Mouse (Mus musculus) monocyte, adult 5-6 weeks (primary cell): ENCODE results near the gene Sept1. TPM values are rescaled to one million over a fixed set of nuclear protein-coding genes. Genes with fewer than 3 reads are reported as not detected.
A peak's percentile ranks its signal among the peaks of the same experiment; 100 is the strongest.

ENCODE experiments used
- ATAC-seq: fragments of 153-309, 156-312 bp; replicated peaks from 2 replicates; pipeline ENCODE4 v1.8.0; 2017; ENCODE audit warnings: mild to moderate bottlenecking; ENCODE audit not compliant: low TSS enrichment, insufficient number of reproducible peaks, severe bottlenecking, poor library complexity, low FRiP score
- total RNA-seq: library from RNA; stranded (forward); fragments of 200-1000, 200-491, 200-594 nt; gene quantifications from 3 replicates; pipeline ENCODE4 v1.2.3, GENCODE M21; 2017

The Sept1 gene
- 117 to 359 TPM (median 130 TPM) in 3 replicates for total RNA-seq

GRCm38 (mm10) chr7:127232622-127233367 is at the start of gene Sept1, which contains the start of gene Zfp553:
Gene Sept1 (minus strand): TSS chr7:127233130.
Gene Zfp553 (plus strand): TSS chr7:127233061.
- peak; percentile 41 for ATAC-seq

- ATAC-seq: no peak
Measured at GRCm38 (mm10) chr7:127282190-127282589, 49.3 kb upstream of the Sept1 start.

GRCm38 (mm10) chr7:127281114-127281513 is 48.2 kb upstream of the Sept1 start:
- ATAC-seq: no peak

- no peak for ATAC-seq
Measured at GRCm38 (mm10) chr7:127280092-127280491, 47.2 kb upstream of the Sept1 start.

- peak; percentile 51; the same call in 1 of the 2 replicates for ATAC-seq
Measured at GRCm38 (mm10) chr7:127278311-127278710, 45.4 kb upstream of the Sept1 start.

- no peak for ATAC-seq
Measured at GRCm38 (mm10) chr7:127276519-127276961, 43.6 kb upstream of the Sept1 start.

- peak; percentile 86 for ATAC-seq
Measured at GRCm38 (mm10) chr7:127273925-127274789, 41.2 kb upstream of the Sept1 start, which contains the start of gene Sephs2. Gene Sephs2 (minus strand): TSS chr7:127274055.

GRCm38 (mm10) chr7:127273118-127273923 is 40.4 kb upstream of the Sept1 start:
- no peak for ATAC-seq

- no peak for ATAC-seq
Measured at GRCm38 (mm10) chr7:127272566-127272965, 39.6 kb upstream of the Sept1 start.

- ATAC-seq: no peak
Measured at GRCm38 (mm10) chr7:127271093-127271492, 38.2 kb upstream of the Sept1 start.

GRCm38 (mm10) chr7:127270666-127271065 is 37.7 kb upstream of the Sept1 start:
- ATAC-seq: no peak

GRCm38 (mm10) chr7:127270256-127270655 is 37.3 kb upstream of the Sept1 start:
- ATAC-seq: peak; percentile 77

GRCm38 (mm10) chr7:127263526-127263925 is 30.6 kb upstream of the Sept1 start:
- ATAC-seq: no peak

- ATAC-seq: no peak
Measured at GRCm38 (mm10) chr7:127262218-127262961, 29.5 kb upstream of the Sept1 start.

GRCm38 (mm10) chr7:127260309-127261111 is 27.6 kb upstream of the Sept1 start, which contains the start of gene Dctpp1:
Gene Dctpp1 (minus strand): TSS chr7:127260709.
- ATAC-seq: peak; percentile 97

- ATAC-seq: no peak
Measured at GRCm38 (mm10) chr7:127259186-127259905, 26.4 kb upstream of the Sept1 start.

- ATAC-seq: no peak
Measured at GRCm38 (mm10) chr7:127256518-127256917, 23.6 kb upstream of the Sept1 start.
